Mouse (Mus musculus) kidney, embryonic 14.5 days (tissue): Measurements from ENCODE around the gene Homer2. TPM values are rescaled to one million over a fixed set of nuclear protein-coding genes. Genes with fewer than 3 reads are reported as not detected.

Experiments used
- ATAC-seq: fragments of 200-750 bp; cut with Nextera tagmentation; 2 replicates; pipeline ENCODE4 v1.8.0; 2017; ENCODE audit warnings: moderate number of reproducible peaks, mild to moderate bottlenecking, moderate TSS enrichment, moderate library complexity; ENCODE audit not compliant: low FRiP score, low TSS enrichment
- H3K27ac ChIP-seq: fragments of 300-500 bp; sonication (generic); 2 replicates; pipeline ENCODE4 v1.5.1; 2014; ENCODE audit warnings: low read depth, mild to moderate bottlenecking, low read length, moderate library complexity, mixed read lengths
- H3K27me3 ChIP-seq: fragments of 300-500 bp; sonication (generic); 2 replicates; pipeline ENCODE4 v1.6.1; 2014; ENCODE audit warnings: mild to moderate bottlenecking, low read length; ENCODE audit not compliant: control insufficient read depth, insufficient read depth
- H3K36me3 ChIP-seq: fragments of 300-500 bp; sonication (generic); 2 replicates; pipeline ENCODE4 v1.6.1; 2014; ENCODE audit warnings: low read length, mixed read lengths; ENCODE audit not compliant: control insufficient read depth, insufficient read depth
- H3K4me1 ChIP-seq: fragments of 300-500 bp; sonication (generic); 2 replicates; pipeline ENCODE4 v1.6.1; 2014; ENCODE audit warnings: low read length, mixed read lengths; ENCODE audit not compliant: control insufficient read depth, insufficient read depth
- H3K4me2 ChIP-seq: fragments of 300-500 bp; sonication (generic); replicated peaks from 2 replicates; pipeline ENCODE4 v1.6.1; 2014; ENCODE audit warnings: low read depth, mild to moderate bottlenecking, low read length
- H3K4me3 ChIP-seq: fragments of 300-500 bp; sonication (generic); 2 replicates; pipeline ENCODE4 v1.5.1; 2014; ENCODE audit warnings: mild to moderate bottlenecking, low read length
- H3K9ac ChIP-seq: fragments of 300-500 bp; sonication (generic); 2 replicates; pipeline ENCODE4 v1.6.1; 2014; ENCODE audit warnings: low read depth, mild to moderate bottlenecking, low read length, moderate library complexity
- H3K9me3 ChIP-seq: fragments of 300-500 bp; sonication (generic); 2 replicates; pipeline ENCODE4 v1.6.1; 2016; ENCODE audit warnings: low read length; ENCODE audit not compliant: control insufficient read depth
- WGBS: fragments of 180-500 bp; shearing (Covaris S2); extraction: QIAGEN DNeasy Blood & Tissue Kit; methylation state at CpG from one replicate; pipeline ENCODE4 v1.1.7; 2014; 5-methylcytosine and 5-hydroxymethylcytosine counted together
- polyA plus RNA-seq: library from polyadenylated mRNA; unstranded; fragments of >200 nt; fragmentation: Nextera tagmentation; extraction: Ambion mirVana; gene quantifications from 2 replicates; pipeline ENCODE4 v1.2.1, GENCODE M21; 2014

The Homer2 gene
- polyA plus RNA-seq, 1 experiment from 2014 or later = 14.5 TPM

DNA sequence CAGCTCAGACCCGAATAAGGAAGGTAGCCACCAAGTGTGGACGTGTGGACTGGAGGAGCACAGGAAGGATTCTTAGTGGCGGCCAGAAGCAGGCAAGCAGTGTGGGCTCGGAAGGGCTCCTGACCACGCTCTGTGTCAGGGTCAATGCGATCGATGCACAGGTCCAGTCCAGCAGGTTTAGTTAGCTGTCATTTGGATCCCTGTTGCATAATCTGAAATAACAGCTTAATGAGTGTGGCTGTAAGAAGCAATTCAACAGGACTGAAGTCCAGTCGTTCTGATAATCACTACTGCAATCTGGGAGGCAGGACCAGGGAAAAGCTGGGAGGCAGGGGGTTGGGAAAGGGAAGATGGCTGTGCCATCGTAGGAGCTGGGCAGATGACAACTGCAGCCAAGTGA lies 18.9 kb downstream of the Homer2 start:
- Histone ChIP-seq H3K36me3 (no peaks in the 10 kb centered on the region), H3K4me1 (peaks cover 5% of the 10 kb centered on the region; the same call in 1 of the 2 replicates), H3K4me3 (no peak overlapping the region), H3K9ac (no peak overlapping the region), H3K4me2 (no peak overlapping the region), H3K9me3 (no peaks in the 10 kb centered on the region), H3K27me3 (no peaks in the 10 kb centered on the region), H3K27ac (no peak overlapping the region)
- whole genome bisulfite sequencing = 83% methylated on average over 9 of the region's 9 CpGs
- no peak for ATAC-seq

DNA sequence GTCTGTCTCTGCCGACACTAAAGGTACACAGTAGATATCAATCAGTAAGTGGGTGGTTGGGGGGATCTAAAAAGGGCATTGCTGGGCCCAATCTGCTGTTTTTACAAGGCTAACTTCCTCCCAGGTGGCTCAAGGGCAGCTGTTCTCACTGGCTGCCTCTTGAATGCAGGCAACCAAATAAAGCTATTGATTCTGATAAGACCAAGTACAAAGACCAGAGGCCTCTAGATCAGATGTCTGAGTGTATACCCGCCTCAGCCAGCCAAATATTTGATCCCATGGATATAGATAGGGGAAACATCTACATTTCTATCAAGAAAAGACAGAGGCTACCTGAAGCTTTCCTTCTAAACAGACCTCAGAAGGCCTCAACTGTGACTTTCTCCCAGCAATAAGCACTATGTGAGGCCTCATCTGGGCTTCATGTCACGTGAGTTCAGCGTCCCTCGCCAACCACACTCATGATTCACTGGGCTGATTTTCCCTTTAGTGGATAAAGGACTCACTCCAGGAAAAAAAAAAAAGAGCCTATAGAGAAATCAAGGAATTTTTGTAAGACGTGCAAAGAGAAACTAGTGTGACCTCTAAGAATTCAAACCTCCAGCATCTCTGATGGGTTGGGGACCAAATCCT lies 19.5 kb downstream of the Homer2 start:
- Histone ChIP-seq H3K27me3 (no peaks in the 10 kb centered on the region), H3K4me1 (peaks cover 5% of the 10 kb centered on the region; the same call in 1 of the 2 replicates), H3K4me2 (no peak overlapping the region), H3K9me3 (no peaks in the 10 kb centered on the region), H3K27ac (no peak overlapping the region), H3K9ac (no peak overlapping the region), H3K36me3 (no peaks in the 10 kb centered on the region), H3K4me3 (no peak overlapping the region)
- WGBS = 84% methylated on average over 6 of the region's 6 CpGs
- ATAC-seq = no peak

- WGBS = 81% methylated on average over 7 of the region's 7 CpGs
- Histone ChIP-seq H3K27me3 (no peaks in the 10 kb centered on the region), H3K36me3 (no peaks in the 10 kb centered on the region), H3K4me3 (no peak overlapping the region), H3K4me1 (peaks cover 5% of the 10 kb centered on the region; the same call in 1 of the 2 replicates), H3K9ac (no peak overlapping the region), H3K4me2 (no peak overlapping the region), H3K27ac (no peak overlapping the region), H3K9me3 (no peaks in the 10 kb centered on the region)
- no peak for ATAC-seq
Measured at GRCm38 (mm10) chr7:81685375-81685774, 22.0 kb downstream of the Homer2 start.

DNA sequence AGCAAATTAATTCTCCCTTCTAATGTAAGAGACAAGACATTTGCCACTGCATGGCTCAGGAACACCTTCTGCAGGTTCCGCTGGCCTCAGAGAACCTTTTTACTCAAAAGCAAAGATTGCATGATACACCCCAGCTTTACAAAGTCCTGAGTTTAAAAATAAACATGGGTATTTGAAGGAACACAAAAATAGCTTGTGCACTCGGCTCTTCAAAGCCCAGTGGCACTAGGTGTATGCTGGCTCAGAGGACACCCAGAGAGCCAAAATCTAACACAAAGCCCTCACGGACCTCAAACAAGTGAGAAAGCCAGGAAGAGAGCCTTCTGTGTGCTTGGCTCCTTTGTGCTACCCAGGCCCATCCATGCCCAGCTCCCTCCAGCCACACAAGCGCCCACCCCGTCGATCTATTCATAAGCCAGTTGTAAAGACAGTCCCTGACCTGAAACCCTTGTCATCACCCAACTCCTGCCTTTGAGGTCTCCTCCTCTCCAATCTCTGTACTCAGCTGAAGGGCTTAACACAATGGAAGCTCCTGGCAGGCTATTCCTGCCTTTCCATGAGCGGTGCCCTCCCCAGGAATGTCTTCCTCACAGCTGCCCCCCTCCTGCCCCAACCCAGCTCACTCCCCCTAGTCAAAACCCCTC lies 23.4 kb downstream of the Homer2 start:
- 83% methylated on average over 7 of the region's 7 CpGs for WGBS
- no peak overlapping the region for H3K27ac ChIP-seq

GRCm38 (mm10) chr7:81681386-81681785 lies 25.9 kb downstream of the Homer2 start:
- Histone ChIP-seq H3K9ac (no peak overlapping the region), H3K36me3 (no peaks in the 10 kb centered on the region), H3K4me3 (no peak overlapping the region), H3K9me3 (no peaks in the 10 kb centered on the region), H3K27ac (no peak overlapping the region), H3K4me2 (no peak overlapping the region), H3K27me3 (no peaks in the 10 kb centered on the region), H3K4me1 (no peaks in the 10 kb centered on the region)
- no peak for ATAC-seq
- 83% methylated on average over 3 of the region's 3 CpGs for WGBS

More for the DNA sequence above, 23.4 kb downstream of the Homer2 start:
- H3K4me1 ChIP-seq = no peaks in the 10 kb centered on the region
- no peak overlapping the region for H3K4me2 ChIP-seq
- ATAC-seq = no peak
- H3K9me3 ChIP-seq = no peaks in the 10 kb centered on the region
- H3K36me3 ChIP-seq = no peaks in the 10 kb centered on the region
- no peaks in the 10 kb centered on the region for H3K27me3 ChIP-seq
- H3K4me3 ChIP-seq = no peak overlapping the region
- H3K9ac ChIP-seq = no peak overlapping the region

- Histone ChIP-seq H3K4me1 (0 out of 2 replicates have a peak, but pooled peaks cover 4% of the 10 kb centered on the region), H3K27ac (no peak overlapping the region), H3K36me3 (no peaks in the 10 kb centered on the region), H3K4me3 (no peak overlapping the region), H3K9ac (no peak overlapping the region), H3K4me2 (no peak overlapping the region), H3K27me3 (no peaks in the 10 kb centered on the region), H3K9me3 (no peaks in the 10 kb centered on the region)
- no peak for ATAC-seq
- 48% methylated on average over 15 of the region's 15 CpGs for WGBS
Measured at GRCm38 (mm10) chr7:81673359-81674013, 33.8 kb downstream of the Homer2 start.

- WGBS = 65% methylated on average over 10 of the region's 10 CpGs
- H3K27me3 ChIP-seq = no peaks in the 10 kb centered on the region
- no peak overlapping the region for H3K27ac ChIP-seq
- no peak overlapping the region for H3K4me3 ChIP-seq
- H3K9me3 ChIP-seq = no peaks in the 10 kb centered on the region
- H3K9ac ChIP-seq = no peak overlapping the region
- H3K36me3 ChIP-seq = no peaks in the 10 kb centered on the region
- H3K4me1 ChIP-seq = 0 out of 2 replicates have a peak, but pooled peaks cover 4% of the 10 kb centered on the region
- H3K4me2 ChIP-seq = no peak overlapping the region
- no peak for ATAC-seq
Measured at GRCm38 (mm10) chr7:81672735-81673291, 34.5 kb downstream of the Homer2 start.

GRCm38 (mm10) chr7:81667156-81667555 lies 40.2 kb downstream of the Homer2 start:
- Histone ChIP-seq H3K9me3 (no peaks in the 10 kb centered on the region), H3K27ac (no peak overlapping the region), H3K9ac (no peak overlapping the region), H3K36me3 (no peaks in the 10 kb centered on the region), H3K4me2 (no peak overlapping the region), H3K27me3 (no peaks in the 10 kb centered on the region), H3K4me1 (no peaks in the 10 kb centered on the region), H3K4me3 (no peak overlapping the region)
- WGBS = 85% methylated on average over 4 of the region's 4 CpGs
- ATAC-seq = no peak

GRCm38 (mm10) chr7:81666585-81666984 lies 40.7 kb downstream of the Homer2 start:
- no peak for ATAC-seq
- Histone ChIP-seq H3K4me1 (no peaks in the 10 kb centered on the region), H3K4me2 (no peak overlapping the region), H3K4me3 (no peak overlapping the region), H3K9ac (no peak overlapping the region), H3K27ac (no peak overlapping the region), H3K36me3 (no peaks in the 10 kb centered on the region), H3K27me3 (no peaks in the 10 kb centered on the region), H3K9me3 (no peaks in the 10 kb centered on the region)
- WGBS = 81% methylated on average over 9 of the region's 9 CpGs
